Mouse (Mus musculus) spleen, postnatal 0 days (tissue): Measurements from ENCODE around the gene Ngfr. TPM values are rescaled to one million over a fixed set of nuclear protein-coding genes. Genes with fewer than 3 reads are reported as not detected.

Source experiments
- polyA plus RNA-seq: library from polyadenylated mRNA; unstranded; fragments of >200 nt; fragmentation: Nextera tagmentation; extraction: Ambion mirVana; gene quantifications from 2 replicates; pipeline ENCODE4 v1.2.1, GENCODE M21; 2015

Ngfr gene
- polyA plus RNA-seq: 3.2 and 3.6 TPM in 2 replicates

DNA sequence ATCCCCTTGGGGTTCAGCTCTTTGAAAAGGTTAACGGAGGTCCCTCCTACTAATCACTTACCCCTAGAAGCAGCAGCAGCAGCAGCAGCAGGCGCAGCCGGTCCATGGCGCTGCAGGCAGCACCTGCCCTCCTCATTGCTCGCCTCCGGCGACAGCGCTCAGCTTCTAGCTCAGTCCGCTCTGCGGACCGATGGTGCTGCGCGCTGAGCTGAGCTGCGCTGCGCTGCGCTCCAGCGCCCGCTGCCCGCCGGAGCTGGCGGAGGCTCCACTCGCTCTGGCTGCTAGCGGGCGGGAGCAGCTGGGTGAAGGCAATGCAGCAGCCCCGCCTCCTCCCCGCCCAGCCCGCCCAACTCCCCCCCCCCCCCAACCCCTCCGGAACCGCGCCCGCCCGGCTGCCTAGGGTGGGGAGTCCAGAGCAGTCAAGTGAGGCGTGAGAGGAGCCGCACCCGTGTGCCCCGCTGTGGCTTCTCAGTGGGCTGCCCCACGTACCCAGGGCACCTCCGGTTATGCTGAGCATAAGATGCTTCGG lies at the start of gene Ngfr:
Gene Ngfr, minus strand, starts transcription at position 313 of the 529 bp plus-strand sequence.

Other genes starting within 250 kb of the Ngfr start
- gene Slc35b1, start 203.0 kb downstream of the Ngfr start, polyA plus RNA-seq: 45.4 and 49.3 TPM in 2 replicates
- gene Spop, start 173.7 kb downstream of the Ngfr start, polyA plus RNA-seq: 86.7 and 98.7 TPM in 2 replicates
- 0.49 and 0.91 TPM in 2 replicates for gene Nxph3, start 73.2 kb downstream of the Ngfr start, polyA plus RNA-seq
- gene Phb, start 79.2 kb upstream of the Ngfr start, polyA plus RNA-seq: 124 and 127 TPM in 2 replicates
- gene Zfp652, start 124.9 kb upstream of the Ngfr start, polyA plus RNA-seq: 10.1 and 13.0 TPM in 2 replicates
- 1.1 and 1.5 TPM in 2 replicates for gene B130006D01Rik, start 135.9 kb upstream of the Ngfr start, polyA plus RNA-seq
- gene Phospho1, start 236.8 kb upstream of the Ngfr start, polyA plus RNA-seq: 4.4 and 5.4 TPM in 2 replicates
- 45.6 and 53.0 TPM in 2 replicates for gene Gngt2, start 249.5 kb upstream of the Ngfr start, polyA plus RNA-seq